Mouse (Mus musculus): ENCODE results near the gene Iqcn. TPM values are rescaled to one million over a fixed set of nuclear protein-coding genes. Genes with fewer than 3 reads are reported as not detected.

Iqcn gene
- polyA plus RNA-seq, 1 experiment from 2014 or later = 0.05 TPM

DNA sequence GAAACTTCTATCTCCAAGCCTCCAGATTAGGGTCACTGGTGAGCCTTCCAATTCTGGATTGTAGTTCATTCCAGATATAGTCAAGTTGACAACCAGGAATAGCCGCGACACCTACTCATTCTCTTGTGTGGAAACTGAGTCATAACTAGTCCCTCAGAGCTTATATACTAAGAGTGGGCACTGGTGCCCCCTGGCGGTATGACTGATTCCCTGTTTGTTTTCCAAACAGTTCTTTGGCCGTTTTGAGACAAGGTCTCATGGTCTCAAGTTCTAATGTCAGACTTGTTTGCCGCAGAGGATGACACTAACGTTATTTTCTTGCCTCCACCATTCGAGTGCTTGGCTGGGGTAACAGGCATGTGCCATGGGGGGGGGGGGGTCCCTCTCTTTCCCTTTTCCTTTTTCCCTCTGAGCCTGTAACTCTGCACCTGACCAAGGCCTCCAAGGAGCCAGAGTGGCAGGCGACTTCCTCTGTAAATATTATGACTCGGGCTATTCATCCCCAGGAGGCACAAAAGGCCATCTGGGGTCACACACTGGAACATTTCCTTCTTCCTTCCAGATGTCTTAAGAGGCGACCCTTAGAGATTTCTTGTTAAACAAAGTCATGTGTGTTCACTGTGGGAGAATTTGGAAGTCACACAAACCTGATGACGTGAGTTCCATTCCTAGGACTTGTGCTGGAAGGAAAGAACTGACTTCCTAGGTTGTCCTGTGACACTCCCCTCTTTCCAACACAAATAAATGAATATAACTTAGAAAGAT lies 48.9 kb downstream of the Iqcn start:
- Histone ChIP-seq H3K4me2 (ENCODE audit: low read depth, low read length) (peak overlapping the region; percentile 58; the same call in 1 of the 2 replicates), H3K36me3 (ENCODE audit: control insufficient read depth, insufficient read depth) (peaks cover 6% of the 10 kb centered on the region; the same call in 1 of the 2 replicates), H3K27me3 (ENCODE audit: control insufficient read depth, insufficient read depth, low read length) (peaks cover 22% of the 10 kb centered on the region), H3K4me3 (ENCODE audit: low read length) (no peak overlapping the region), H3K9ac (ENCODE audit: low read length) (no peak overlapping the region; the same call in 1 of the 2 replicates), H3K9me3 (replicated peaks; ENCODE audit: control insufficient read depth, low read length) (no peaks in the 10 kb centered on the region), H3K27ac (ENCODE audit: low read length) (peak overlapping the region; percentile 90), H3K4me1 (ENCODE audit: control insufficient read depth, insufficient read depth, low read length) (peaks cover 26% of the 10 kb centered on the region)
- no peak for ATAC-seq (replicated peaks; ENCODE audit: extremely low read depth, insufficient read depth, low FRiP score)
- 28% methylated on average over 11 of the region's 11 CpGs for WGBS

DNA sequence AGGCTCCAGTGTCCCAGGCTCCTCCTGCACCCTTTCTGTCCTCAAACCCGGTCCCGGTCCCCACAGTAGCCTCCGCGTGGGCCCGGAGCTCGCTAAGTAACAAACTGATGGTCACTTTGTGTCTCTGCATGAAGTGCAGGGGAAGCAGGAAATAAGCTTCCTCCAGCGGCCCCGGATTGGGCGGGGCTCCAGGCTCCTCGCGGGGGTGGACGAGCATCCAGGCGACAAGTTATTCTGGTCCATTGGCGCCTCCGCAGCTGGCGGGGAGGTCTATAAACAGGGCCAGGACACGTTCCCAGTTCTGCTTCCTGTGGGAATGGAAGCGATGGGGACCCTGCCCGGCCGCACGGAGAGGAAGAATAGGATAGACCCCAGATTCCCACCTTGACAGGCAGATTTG lies 49.9 kb downstream of the Iqcn start:
- Histone ChIP-seq H3K27ac (ENCODE audit: low read length) (peak overlapping the region; percentile 90), H3K4me1 (ENCODE audit: control insufficient read depth, insufficient read depth, low read length) (peaks cover 26% of the 10 kb centered on the region), H3K27me3 (ENCODE audit: control insufficient read depth, insufficient read depth, low read length) (peaks cover 14% of the 10 kb centered on the region), H3K4me3 (ENCODE audit: low read length) (peak overlapping the region; percentile 29), H3K4me2 (ENCODE audit: low read depth, low read length) (peak overlapping the region; percentile 58), H3K36me3 (ENCODE audit: control insufficient read depth, insufficient read depth) (peaks cover 12% of the 10 kb centered on the region), H3K9me3 (replicated peaks; ENCODE audit: control insufficient read depth, low read length) (no peaks in the 10 kb centered on the region), H3K9ac (ENCODE audit: low read length) (peak overlapping the region; percentile 55)
- 10% methylated on average over 21 of the region's 21 CpGs for WGBS
- ATAC-seq (replicated peaks; ENCODE audit: extremely low read depth, insufficient read depth, low FRiP score) = 0 out of 2 replicates have a peak, but pooled peaks have one; percentile 11

DNA sequence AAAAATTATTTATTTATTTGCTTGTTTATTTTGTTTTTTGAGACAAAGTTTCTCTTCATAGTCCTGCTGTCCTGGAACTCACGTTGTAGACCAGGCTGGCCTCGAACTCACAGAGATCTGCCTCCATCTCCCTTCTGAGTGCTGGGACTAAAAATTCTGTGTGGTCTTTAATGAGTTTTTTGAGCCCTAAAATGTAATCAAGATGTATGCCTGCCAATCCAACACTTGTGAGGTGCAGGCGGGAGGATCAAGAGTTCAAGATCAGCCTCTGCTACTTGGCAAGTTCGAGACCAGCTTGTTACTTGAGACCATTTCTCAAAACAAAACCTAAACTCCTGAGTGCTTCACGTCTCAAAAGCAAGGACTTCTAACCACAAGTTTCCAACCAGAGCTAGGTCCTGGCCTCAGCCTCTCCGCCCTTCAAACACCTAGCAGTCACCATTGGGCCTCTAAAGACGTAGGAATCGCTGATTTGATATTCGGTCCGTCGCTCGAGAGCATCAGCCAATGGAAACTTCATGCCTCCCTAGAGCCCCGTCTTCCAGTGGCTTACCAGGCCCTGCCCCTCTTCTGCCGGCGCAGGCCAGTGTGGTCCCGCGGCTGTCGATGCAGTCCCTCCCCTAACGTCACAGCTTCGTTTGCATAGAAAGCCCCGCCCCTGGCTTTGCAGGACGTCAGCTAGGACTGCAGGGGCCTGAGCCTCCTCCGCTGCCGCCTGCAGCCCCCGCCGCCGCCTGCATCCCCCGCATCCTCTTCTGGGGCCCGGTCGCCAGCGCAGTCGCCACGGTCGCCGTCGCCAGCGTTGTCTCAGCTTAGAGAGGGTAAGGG lies 51.0 kb downstream of the Iqcn start, which contains the start of gene Rab3a:
Gene Rab3a (plus strand): TSS at position 637 of the 828 bp plus-strand sequence.
- ATAC-seq (replicated peaks; ENCODE audit: extremely low read depth, insufficient read depth, low FRiP score) = peak; percentile 96

DNA sequence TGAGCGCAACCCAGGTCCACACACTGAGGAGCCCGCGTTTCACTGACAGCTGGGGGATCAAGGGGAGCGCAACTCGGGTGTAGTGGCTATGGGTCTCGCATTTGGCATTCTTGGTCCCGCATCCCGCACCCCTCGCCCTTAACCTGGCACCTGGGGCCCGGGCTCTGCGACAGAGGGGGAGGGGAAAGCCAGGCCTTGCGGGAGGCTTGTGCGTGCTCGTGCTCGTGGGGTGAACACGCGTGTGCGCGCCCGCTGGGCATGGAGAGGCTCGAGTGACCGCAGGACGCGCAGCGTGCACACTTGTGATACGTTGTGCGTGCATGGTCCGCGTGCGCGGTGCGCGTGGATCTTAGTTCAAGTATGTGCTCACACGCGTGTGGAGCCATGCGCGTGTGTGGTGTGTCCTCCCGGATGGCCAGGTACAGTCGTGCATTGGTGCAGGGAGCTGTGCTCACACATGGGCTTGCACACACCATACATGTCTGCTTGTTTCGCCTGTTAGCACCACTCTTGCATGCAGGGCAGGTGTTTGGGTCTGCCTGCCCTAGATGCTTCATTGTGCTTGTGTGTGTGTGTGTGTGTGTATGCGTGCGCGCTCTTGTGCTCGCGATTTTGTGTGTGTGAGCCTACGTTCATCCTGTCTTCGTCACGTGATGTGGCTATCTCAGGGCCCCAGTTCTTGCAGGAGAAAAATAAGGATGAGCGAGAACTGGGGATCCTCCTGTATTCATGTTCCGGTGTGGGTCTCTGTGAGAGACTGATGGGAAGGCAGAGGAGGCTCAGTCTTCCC lies 51.8 kb downstream of the Iqcn start:
- Histone ChIP-seq H3K4me3 (ENCODE audit: low read length) (peak overlapping the region; percentile 83), H3K9ac (ENCODE audit: low read length) (peak overlapping the region; percentile 85), H3K27me3 (ENCODE audit: control insufficient read depth, insufficient read depth, low read length) (no peaks in the 10 kb centered on the region), H3K9me3 (replicated peaks; ENCODE audit: control insufficient read depth, low read length) (no peaks in the 10 kb centered on the region), H3K4me2 (ENCODE audit: low read depth, low read length) (peak overlapping the region; percentile 100), H3K4me1 (ENCODE audit: control insufficient read depth, insufficient read depth, low read length) (peaks cover 40% of the 10 kb centered on the region), H3K27ac (ENCODE audit: low read length) (peak overlapping the region; percentile 72), H3K36me3 (ENCODE audit: control insufficient read depth, insufficient read depth) (peaks cover 15% of the 10 kb centered on the region)
- 15% methylated on average over 50 of the region's 50 CpGs for WGBS
- ATAC-seq (replicated peaks; ENCODE audit: extremely low read depth, insufficient read depth, low FRiP score) = peak; percentile 5

More for the DNA sequence above, 51.0 kb downstream of the Iqcn start, which contains the start of gene Rab3a:
- Histone ChIP-seq H3K4me1 (ENCODE audit: control insufficient read depth, insufficient read depth, low read length) (peaks cover 32% of the 10 kb centered on the region), H3K36me3 (ENCODE audit: control insufficient read depth, insufficient read depth) (peaks cover 15% of the 10 kb centered on the region), H3K4me2 (ENCODE audit: low read depth, low read length) (peak within 1 kb of the TSS; percentile 100), H3K27ac (ENCODE audit: low read length) (peak within 1 kb of the TSS; percentile 90), H3K9ac (ENCODE audit: low read length) (peak within 1 kb of the TSS; percentile 85), H3K9me3 (replicated peaks; ENCODE audit: control insufficient read depth, low read length) (no peaks in the 10 kb centered on the region), H3K4me3 (ENCODE audit: low read length) (peak within 1 kb of the TSS; percentile 83), H3K27me3 (ENCODE audit: control insufficient read depth, insufficient read depth, low read length) (peaks cover 5% of the 10 kb centered on the region; the same call in 1 of the 2 replicates)
- 8% methylated on average over 37 of the region's 37 CpGs for WGBS

DNA sequence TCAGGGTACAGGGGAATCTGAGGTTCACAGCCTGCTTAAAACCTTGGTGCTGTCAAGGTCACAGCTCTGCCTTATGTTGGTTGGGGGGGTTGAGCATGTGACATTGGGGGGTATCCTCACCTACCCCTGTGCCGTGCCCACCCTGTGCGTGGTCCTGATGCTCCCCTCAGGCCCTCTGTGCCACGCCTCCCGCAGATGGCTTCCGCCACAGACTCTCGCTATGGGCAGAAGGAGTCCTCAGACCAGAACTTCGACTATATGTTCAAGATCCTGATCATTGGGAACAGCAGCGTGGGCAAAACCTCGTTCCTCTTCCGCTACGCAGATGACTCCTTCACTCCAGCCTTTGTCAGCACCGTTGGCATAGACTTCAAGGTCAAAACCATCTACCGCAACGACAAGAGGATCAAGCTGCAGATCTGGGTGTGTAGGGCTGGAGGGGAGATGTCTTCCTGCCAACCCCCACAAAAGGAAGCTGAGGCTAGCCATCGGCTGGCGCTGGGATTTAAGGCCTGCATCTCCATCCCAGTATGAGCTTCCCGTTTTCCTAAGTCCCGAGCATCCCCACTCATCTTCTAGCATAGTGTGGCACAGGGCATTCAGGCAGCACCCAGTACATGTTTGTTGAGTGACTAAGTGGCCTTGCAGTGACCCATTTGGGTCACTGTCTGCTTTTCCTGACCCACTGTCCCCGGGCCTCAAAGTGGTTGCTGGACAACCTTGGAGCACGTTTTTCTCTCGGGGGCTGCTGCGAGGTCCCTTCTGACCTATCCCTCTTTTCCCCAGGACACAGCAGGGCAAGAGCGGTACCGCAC lies 52.6 kb downstream of the Iqcn start:
- no peak overlapping the region for H3K27ac ChIP-seq (ENCODE audit: low read length)
- WGBS = 84% methylated on average over 24 of the region's 24 CpGs
- peaks cover 43% of the 10 kb centered on the region for H3K4me1 ChIP-seq (ENCODE audit: control insufficient read depth, insufficient read depth, low read length)

DNA sequence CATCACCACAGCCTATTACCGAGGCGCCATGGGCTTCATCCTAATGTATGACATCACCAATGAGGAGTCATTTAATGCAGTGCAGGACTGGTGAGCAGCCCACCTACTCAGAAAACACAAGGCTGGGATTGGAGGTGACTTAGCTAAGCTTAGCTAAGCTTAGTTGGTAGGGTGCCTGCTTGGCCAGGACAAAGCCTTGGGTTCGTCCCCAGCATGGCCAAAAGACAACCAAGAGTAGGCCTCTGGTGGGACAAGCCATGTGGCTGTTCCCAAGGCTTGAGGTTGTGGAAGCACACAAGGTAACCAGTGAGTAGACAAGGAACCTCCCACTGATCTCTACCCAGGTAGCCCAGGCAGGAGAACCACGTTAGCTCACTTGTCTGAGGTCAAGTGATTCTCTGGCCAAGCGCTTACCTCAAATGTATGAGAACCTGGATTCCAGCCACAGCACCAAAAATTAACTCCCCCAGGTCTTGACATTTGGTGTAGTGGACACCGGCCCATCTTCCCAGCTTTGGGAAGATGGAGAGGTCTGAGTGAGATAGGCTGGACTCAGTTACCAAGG lies 53.3 kb downstream of the Iqcn start:
- H3K4me3 ChIP-seq (ENCODE audit: low read length) = no peak overlapping the region
- no peaks in the 10 kb centered on the region for H3K9me3 ChIP-seq (replicated peaks; ENCODE audit: control insufficient read depth, low read length)
- H3K27ac ChIP-seq (ENCODE audit: low read length) = no peak overlapping the region
- no peak overlapping the region for H3K4me2 ChIP-seq (ENCODE audit: low read depth, low read length)
- no peak overlapping the region for H3K9ac ChIP-seq (ENCODE audit: low read length)
- H3K27me3 ChIP-seq (ENCODE audit: control insufficient read depth, insufficient read depth, low read length) = no peaks in the 10 kb centered on the region
- H3K36me3 ChIP-seq (ENCODE audit: control insufficient read depth, insufficient read depth) = peaks cover 15% of the 10 kb centered on the region
- ATAC-seq (replicated peaks; ENCODE audit: extremely low read depth, insufficient read depth, low FRiP score) = no peak
- 88% methylated on average over 6 of the region's 6 CpGs for WGBS
- peaks cover 46% of the 10 kb centered on the region for H3K4me1 ChIP-seq (ENCODE audit: control insufficient read depth, insufficient read depth, low read length)

More for the DNA sequence above, 52.6 kb downstream of the Iqcn start:
- peaks cover 15% of the 10 kb centered on the region for H3K36me3 ChIP-seq (ENCODE audit: control insufficient read depth, insufficient read depth)
- no peaks in the 10 kb centered on the region for H3K9me3 ChIP-seq (replicated peaks; ENCODE audit: control insufficient read depth, low read length)
- H3K27me3 ChIP-seq (ENCODE audit: control insufficient read depth, insufficient read depth, low read length) = no peaks in the 10 kb centered on the region
- H3K4me3 ChIP-seq (ENCODE audit: low read length) = no peak overlapping the region; the same call in 1 of the 2 replicates
- ATAC-seq (replicated peaks; ENCODE audit: extremely low read depth, insufficient read depth, low FRiP score) = no peak
- H3K4me2 ChIP-seq (ENCODE audit: low read depth, low read length) = peak overlapping the region; percentile 100
- peak overlapping the region; percentile 85 for H3K9ac ChIP-seq (ENCODE audit: low read length)

DNA sequence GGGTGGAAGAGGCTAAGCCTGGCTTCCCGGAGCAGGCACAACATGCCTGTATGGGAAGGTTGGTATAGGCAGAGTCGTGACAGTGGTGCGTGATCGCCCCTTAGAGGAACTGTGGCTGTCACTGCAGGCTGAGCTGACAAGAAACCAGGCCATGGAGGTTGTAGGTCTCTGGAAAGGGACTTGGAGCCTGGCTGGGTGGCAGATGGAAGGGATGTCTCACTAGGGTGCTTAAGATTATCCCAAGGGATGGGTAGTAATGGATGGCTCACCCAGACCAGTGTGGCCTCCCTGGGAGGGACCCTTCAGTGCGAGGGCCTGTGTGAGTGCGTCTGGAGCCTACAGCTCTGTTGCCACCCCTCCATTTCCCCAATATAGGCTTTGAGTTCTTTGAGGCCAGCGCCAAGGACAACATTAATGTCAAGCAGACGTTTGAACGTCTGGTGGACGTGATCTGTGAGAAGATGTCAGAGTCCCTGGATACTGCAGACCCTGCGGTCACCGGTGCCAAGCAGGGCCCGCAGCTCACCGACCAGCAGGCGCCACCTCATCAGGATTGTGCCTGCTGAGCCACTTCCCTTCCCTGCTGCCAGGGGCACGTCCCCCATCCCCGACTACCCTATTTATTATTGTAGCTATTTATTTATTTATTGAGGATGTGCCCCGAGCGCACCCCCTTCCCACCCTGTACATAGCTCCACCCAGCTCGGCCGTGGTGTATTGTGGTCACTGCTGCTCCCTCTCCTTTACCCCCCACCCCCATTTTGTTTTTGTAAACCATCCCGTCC lies 54.5 kb downstream of the Iqcn start:
- Histone ChIP-seq H3K4me1 (ENCODE audit: control insufficient read depth, insufficient read depth, low read length) (peaks cover 41% of the 10 kb centered on the region), H3K4me3 (ENCODE audit: low read length) (no peak overlapping the region), H3K27ac (ENCODE audit: low read length) (no peak overlapping the region), H3K9me3 (replicated peaks; ENCODE audit: control insufficient read depth, low read length) (no peaks in the 10 kb centered on the region), H3K36me3 (ENCODE audit: control insufficient read depth, insufficient read depth) (peaks cover 15% of the 10 kb centered on the region), H3K27me3 (ENCODE audit: control insufficient read depth, insufficient read depth, low read length) (no peaks in the 10 kb centered on the region), H3K4me2 (ENCODE audit: low read depth, low read length) (no peak overlapping the region), H3K9ac (ENCODE audit: low read length) (no peak overlapping the region)
- no peak for ATAC-seq (replicated peaks; ENCODE audit: extremely low read depth, insufficient read depth, low FRiP score)
- WGBS = 74% methylated on average over 22 of the region's 22 CpGs
